Mouse (Mus musculus): ENCODE results near the gene Cops4. TPM values are rescaled to one million over a fixed set of nuclear protein-coding genes. Genes with fewer than 3 reads are reported as not detected.
A peak's percentile ranks its signal among the peaks of the same experiment; 100 is the strongest.

The Cops4 gene
- polyA plus RNA-seq, 1 experiment from 2014 or later, result 106 TPM

DNA sequence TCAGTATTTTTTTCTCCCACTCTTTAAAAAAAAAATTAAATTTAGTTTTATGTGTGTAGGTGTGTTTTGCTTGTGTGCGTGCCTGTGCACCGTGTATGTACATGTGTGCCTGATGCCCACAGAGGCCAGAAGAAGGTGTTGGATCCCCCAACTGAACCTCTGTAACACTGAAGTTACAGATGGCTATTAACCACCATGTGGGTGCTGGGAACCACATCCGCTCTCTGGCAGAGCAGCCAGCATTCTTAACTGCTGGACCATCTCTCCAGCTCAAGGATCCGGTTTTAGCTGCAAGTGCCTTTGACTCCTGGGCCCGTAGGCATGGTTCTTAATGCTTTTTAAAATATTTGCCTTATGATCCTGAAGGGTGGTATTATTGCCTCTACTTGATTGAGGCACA, 55.1 kb downstream of the Cops4 start:
- Histone ChIP-seq H3K27me3 (ENCODE audit: control insufficient read depth, insufficient read depth, low read length) (no peaks in the 10 kb centered on the region), H3K4me1 (replicated peaks; ENCODE audit: control insufficient read depth, insufficient read depth) (no peaks in the 10 kb centered on the region), H3K4me2 (replicated peaks; ENCODE audit: low read depth) (no peak overlapping the region), H3K4me3 (ENCODE audit: low read depth, low read length) (no peak overlapping the region), H3K27ac (replicated peaks) (no peak overlapping the region), H3K36me3 (ENCODE audit: control insufficient read depth, insufficient read depth, low read length) (no peaks in the 10 kb centered on the region), H3K9ac (ENCODE audit: low read length) (no peak overlapping the region), H3K9me3 (ENCODE audit: control insufficient read depth, low read length) (no peaks in the 10 kb centered on the region)
- 78% methylated on average over 5 of the region's 5 CpGs for WGBS
- no peak for TF ChIP-seq EP300 (optimal IDR thresholded peaks at IDR 0.05)
- no peak for TF ChIP-seq CTCF (IDR thresholded peaks at IDR 0.05; ENCODE audit: low read depth)
- ATAC-seq (ENCODE audit: low FRiP score, low TSS enrichment) (no peak), DNase-seq (ENCODE audit: low spot score) (no peak)

- H3K9me3 ChIP-seq (ENCODE audit: control insufficient read depth, low read length), result no peaks in the 10 kb centered on the region
- no peak overlapping the region for H3K4me3 ChIP-seq (ENCODE audit: low read depth, low read length)
- no peak overlapping the region for H3K27ac ChIP-seq (replicated peaks)
- TF ChIP-seq EP300 (optimal IDR thresholded peaks at IDR 0.05), result no peak
- TF ChIP-seq CTCF (IDR thresholded peaks at IDR 0.05; ENCODE audit: low read depth), result peak; percentile 52
- H3K9ac ChIP-seq (ENCODE audit: low read length), result no peak overlapping the region
- no peak overlapping the region for H3K4me2 ChIP-seq (replicated peaks; ENCODE audit: low read depth)
- H3K27me3 ChIP-seq (ENCODE audit: control insufficient read depth, insufficient read depth, low read length), result no peaks in the 10 kb centered on the region
- no peak for DNase-seq (ENCODE audit: low spot score)
- no peaks in the 10 kb centered on the region for H3K4me1 ChIP-seq (replicated peaks; ENCODE audit: control insufficient read depth, insufficient read depth)
- no peaks in the 10 kb centered on the region for H3K36me3 ChIP-seq (ENCODE audit: control insufficient read depth, insufficient read depth, low read length)
- ATAC-seq (ENCODE audit: low FRiP score, low TSS enrichment), result no peak
- 82% methylated on average over 1 of the region's 1 CpGs for WGBS
These were observed 56.7 kb downstream of the Cops4 start for GRCm38 (mm10) chr5:100574771-100575170.

- WGBS, result 82% methylated on average over 5 of the region's 5 CpGs
- TF ChIP-seq EP300 (optimal IDR thresholded peaks at IDR 0.05) (no peak), CTCF (IDR thresholded peaks at IDR 0.05; ENCODE audit: low read depth) (no peak)
- Histone ChIP-seq H3K36me3 (ENCODE audit: control insufficient read depth, insufficient read depth, low read length) (no peaks in the 10 kb centered on the region), H3K9me3 (ENCODE audit: control insufficient read depth, low read length) (no peaks in the 10 kb centered on the region), H3K27me3 (ENCODE audit: control insufficient read depth, insufficient read depth, low read length) (no peaks in the 10 kb centered on the region), H3K4me3 (ENCODE audit: low read depth, low read length) (no peak overlapping the region), H3K27ac (replicated peaks) (no peak overlapping the region), H3K4me2 (replicated peaks; ENCODE audit: low read depth) (no peak overlapping the region), H3K9ac (ENCODE audit: low read length) (no peak overlapping the region), H3K4me1 (replicated peaks; ENCODE audit: control insufficient read depth, insufficient read depth) (no peaks in the 10 kb centered on the region)
- DNase-seq (ENCODE audit: low spot score) (no peak), ATAC-seq (ENCODE audit: low FRiP score, low TSS enrichment) (no peak)
These were observed 60.8 kb downstream of the Cops4 start for GRCm38 (mm10) chr5:100578863-100579411.

DNA sequence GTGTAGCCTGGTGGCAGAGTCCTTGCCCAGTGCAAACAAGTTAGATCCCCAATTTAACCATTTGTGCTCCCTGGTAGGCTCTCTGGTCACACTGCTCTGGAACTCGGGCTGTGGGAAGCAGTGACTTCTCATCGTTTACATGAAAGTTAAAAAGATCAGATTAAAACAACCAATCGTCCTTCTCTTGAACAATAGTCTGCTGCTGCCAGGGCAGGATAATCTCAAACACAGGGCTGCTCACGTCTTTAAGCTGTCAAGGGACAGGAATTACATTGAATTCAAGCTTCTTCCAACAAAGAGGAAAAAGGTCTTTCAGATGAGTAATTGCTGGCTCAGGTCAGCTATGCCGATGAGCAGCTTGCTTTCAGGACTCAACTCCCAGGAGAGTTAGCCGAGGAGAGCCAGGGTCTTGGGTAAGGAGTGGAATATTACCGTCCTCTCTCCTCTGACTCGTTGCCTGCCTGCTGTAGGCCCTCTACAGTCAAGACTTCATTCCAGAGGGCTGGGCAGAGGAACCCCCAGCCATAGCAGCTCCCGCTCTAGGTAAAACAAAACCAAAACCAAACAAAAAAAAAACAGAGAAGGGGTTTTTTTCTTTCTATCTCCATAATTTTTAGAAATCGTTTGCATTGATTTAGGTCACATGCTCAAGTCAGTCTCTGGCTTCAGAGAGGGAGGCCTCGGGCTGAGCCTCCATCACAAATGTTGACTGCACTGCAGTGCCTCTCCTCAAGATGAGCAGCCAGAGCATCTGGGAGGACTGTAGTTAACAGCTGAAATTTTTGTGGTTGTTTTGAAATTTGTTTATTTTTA, 63.7 kb downstream of the Cops4 start:
- 40% methylated on average over 11 of the region's 11 CpGs for WGBS
- ATAC-seq (ENCODE audit: low FRiP score, low TSS enrichment) (no peak), DNase-seq (ENCODE audit: low spot score) (no peak)
- H3K4me3 ChIP-seq (ENCODE audit: low read depth, low read length), result no peak overlapping the region
- no peak overlapping the region for H3K9ac ChIP-seq (ENCODE audit: low read length)
- H3K4me2 ChIP-seq (replicated peaks; ENCODE audit: low read depth), result no peak overlapping the region
- no peaks in the 10 kb centered on the region for H3K9me3 ChIP-seq (ENCODE audit: control insufficient read depth, low read length)
- no peaks in the 10 kb centered on the region for H3K4me1 ChIP-seq (replicated peaks; ENCODE audit: control insufficient read depth, insufficient read depth)
- TF ChIP-seq CTCF (IDR thresholded peaks at IDR 0.05; ENCODE audit: low read depth) (no peak), EP300 (optimal IDR thresholded peaks at IDR 0.05) (no peak)
- H3K27ac ChIP-seq (replicated peaks), result no peak overlapping the region
- no peaks in the 10 kb centered on the region for H3K27me3 ChIP-seq (ENCODE audit: control insufficient read depth, insufficient read depth, low read length)
- no peaks in the 10 kb centered on the region for H3K36me3 ChIP-seq (ENCODE audit: control insufficient read depth, insufficient read depth, low read length)

- WGBS, result 85% methylated on average over 5 of the region's 5 CpGs
- TF ChIP-seq CTCF (IDR thresholded peaks at IDR 0.05; ENCODE audit: low read depth), result no peak
- no peak for TF ChIP-seq EP300 (optimal IDR thresholded peaks at IDR 0.05)
- ATAC-seq (ENCODE audit: low FRiP score, low TSS enrichment), result no peak
- no peak overlapping the region for H3K4me3 ChIP-seq (ENCODE audit: low read depth, low read length)
- H3K27me3 ChIP-seq (ENCODE audit: control insufficient read depth, insufficient read depth, low read length), result no peaks in the 10 kb centered on the region
- H3K9me3 ChIP-seq (ENCODE audit: control insufficient read depth, low read length), result no peaks in the 10 kb centered on the region
- DNase-seq (ENCODE audit: low spot score), result no peak
- H3K27ac ChIP-seq (replicated peaks), result no peak overlapping the region
- no peak overlapping the region for H3K4me2 ChIP-seq (replicated peaks; ENCODE audit: low read depth)
- H3K9ac ChIP-seq (ENCODE audit: low read length), result no peak overlapping the region
- H3K4me1 ChIP-seq (replicated peaks; ENCODE audit: control insufficient read depth, insufficient read depth), result no peaks in the 10 kb centered on the region
- H3K36me3 ChIP-seq (ENCODE audit: control insufficient read depth, insufficient read depth, low read length), result no peaks in the 10 kb centered on the region
These were observed 64.3 kb downstream of the Cops4 start for GRCm38 (mm10) chr5:100582435-100582826.

- TF ChIP-seq CTCF (IDR thresholded peaks at IDR 0.05; ENCODE audit: low read depth) (no peak), EP300 (optimal IDR thresholded peaks at IDR 0.05) (no peak)
- 78% methylated on average over 7 of the region's 7 CpGs for WGBS
- Histone ChIP-seq H3K9me3 (ENCODE audit: control insufficient read depth, low read length) (no peaks in the 10 kb centered on the region), H3K27ac (replicated peaks) (no peak overlapping the region), H3K4me3 (ENCODE audit: low read depth, low read length) (no peak overlapping the region), H3K4me2 (replicated peaks; ENCODE audit: low read depth) (no peak overlapping the region), H3K4me1 (replicated peaks; ENCODE audit: control insufficient read depth, insufficient read depth) (no peaks in the 10 kb centered on the region), H3K9ac (ENCODE audit: low read length) (no peak overlapping the region), H3K27me3 (ENCODE audit: control insufficient read depth, insufficient read depth, low read length) (no peaks in the 10 kb centered on the region), H3K36me3 (ENCODE audit: control insufficient read depth, insufficient read depth, low read length) (no peaks in the 10 kb centered on the region)
- ATAC-seq (ENCODE audit: low FRiP score, low TSS enrichment), result no peak
- no peak for DNase-seq (ENCODE audit: low spot score)
These were observed 65.0 kb downstream of the Cops4 start for GRCm38 (mm10) chr5:100583066-100583465.

Data from stomach, postnatal 0 days (tissue).